Mouse (Mus musculus): ENCODE measurements around the gene Grid1. TPM values are rescaled to one million over a fixed set of nuclear protein-coding genes. Genes with fewer than 3 reads are reported as not detected.

The Grid1 gene
- polyA plus RNA-seq, 1 experiment from 2014 or later: 0.07 TPM

GRCm38 (mm10) chr14:34839898-34840297 is 20.0 kb downstream of the Grid1 start:
- no peaks in the 10 kb centered on the region for H3K9me3 ChIP-seq (replicated peaks)
- no peak overlapping the region for H3K4me3 ChIP-seq (replicated peaks)
- no peak overlapping the region for H3K9ac ChIP-seq
- DNase-seq (no peak), ATAC-seq (ENCODE audit: low read depth) (no peak)
- H3K27me3 ChIP-seq: no peaks in the 10 kb centered on the region
- WGBS (ENCODE audit: insufficient replicate concordance): 72% methylated on average over 4 of the region's 4 CpGs
- H3K4me1 ChIP-seq (replicated peaks): no peaks in the 10 kb centered on the region
- H3K27ac ChIP-seq: no peak overlapping the region
- no peaks in the 10 kb centered on the region for H3K36me3 ChIP-seq
- H3K4me2 ChIP-seq: no peak overlapping the region

GRCm38 (mm10) chr14:34843579-34843978 is 23.7 kb downstream of the Grid1 start:
- Histone ChIP-seq H3K4me2 (no peak overlapping the region), H3K36me3 (no peaks in the 10 kb centered on the region), H3K27ac (no peak overlapping the region), H3K4me1 (replicated peaks) (no peaks in the 10 kb centered on the region), H3K4me3 (replicated peaks) (no peak overlapping the region), H3K9ac (no peak overlapping the region), H3K9me3 (replicated peaks) (no peaks in the 10 kb centered on the region), H3K27me3 (no peaks in the 10 kb centered on the region)
- ATAC-seq (ENCODE audit: low read depth) (no peak), DNase-seq (no peak)
- 50% methylated on average over 5 of the region's 5 CpGs for WGBS (ENCODE audit: insufficient replicate concordance)

- no peak overlapping the region for H3K27ac ChIP-seq
- no peaks in the 10 kb centered on the region for H3K4me1 ChIP-seq (replicated peaks)
- H3K4me2 ChIP-seq: no peak overlapping the region
- DNase-seq (no peak), ATAC-seq (ENCODE audit: low read depth) (no peak)
- H3K36me3 ChIP-seq: no peaks in the 10 kb centered on the region
- no peaks in the 10 kb centered on the region for H3K27me3 ChIP-seq
- no peak overlapping the region for H3K4me3 ChIP-seq (replicated peaks)
- 72% methylated on average over 3 of the region's 3 CpGs for WGBS (ENCODE audit: insufficient replicate concordance)
- no peaks in the 10 kb centered on the region for H3K9me3 ChIP-seq (replicated peaks)
- no peak overlapping the region for H3K9ac ChIP-seq
These were observed 24.3 kb downstream of the Grid1 start for GRCm38 (mm10) chr14:34844166-34844565.

DNA sequence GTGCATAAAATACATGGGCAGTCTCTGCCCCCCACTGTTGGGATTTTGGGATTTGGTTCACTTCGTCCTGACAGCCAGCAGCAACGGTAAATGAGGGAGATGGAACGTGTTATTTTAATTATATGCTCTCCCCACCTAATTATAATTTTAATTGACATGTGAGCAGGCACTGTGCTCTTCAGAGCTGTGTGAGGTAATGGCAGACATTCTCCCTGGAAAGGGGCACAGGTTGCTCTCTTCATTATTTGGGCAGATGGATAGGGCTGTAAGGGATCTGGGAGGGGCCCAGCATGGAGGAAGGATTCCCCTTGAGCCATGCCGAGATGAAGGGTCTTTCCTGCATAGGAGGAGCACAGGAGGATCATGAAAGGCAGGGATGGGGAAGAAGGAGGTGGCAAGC is 26.9 kb downstream of the Grid1 start:
- WGBS (ENCODE audit: insufficient replicate concordance): 47% methylated on average over 4 of the region's 4 CpGs
- Histone ChIP-seq H3K36me3 (no peaks in the 10 kb centered on the region), H3K9ac (no peak overlapping the region), H3K4me3 (replicated peaks) (no peak overlapping the region), H3K9me3 (replicated peaks) (no peaks in the 10 kb centered on the region), H3K27me3 (no peaks in the 10 kb centered on the region), H3K4me1 (replicated peaks) (no peaks in the 10 kb centered on the region), H3K4me2 (no peak overlapping the region), H3K27ac (no peak overlapping the region)
- DNase-seq (no peak), ATAC-seq (ENCODE audit: low read depth) (no peak)

DNA sequence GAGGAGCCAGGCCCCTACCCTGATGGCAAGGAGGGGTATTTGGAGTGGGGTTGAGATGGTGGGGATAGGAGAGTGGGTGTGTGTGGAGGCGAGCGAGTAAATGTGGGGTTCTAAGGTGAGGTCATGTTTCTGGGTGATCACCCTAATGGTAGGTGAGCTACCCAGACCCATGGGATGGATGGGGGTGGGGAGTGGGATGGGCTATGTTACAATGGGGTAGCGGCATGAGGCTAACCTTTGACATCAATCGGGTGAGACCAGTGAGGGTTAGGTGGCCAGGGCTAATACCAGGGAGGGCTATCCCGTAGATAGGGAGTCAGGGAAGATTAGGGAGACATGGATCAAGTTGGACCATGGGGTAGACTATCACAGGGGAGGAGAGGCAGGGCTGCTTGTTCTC is 27.7 kb downstream of the Grid1 start:
- H3K27ac ChIP-seq: no peak overlapping the region
- H3K36me3 ChIP-seq: no peaks in the 10 kb centered on the region
- WGBS (ENCODE audit: insufficient replicate concordance): 75% methylated on average over 5 of the region's 5 CpGs
- H3K9me3 ChIP-seq (replicated peaks): no peaks in the 10 kb centered on the region
- no peak for DNase-seq
- H3K4me2 ChIP-seq: no peak overlapping the region
- H3K9ac ChIP-seq: no peak overlapping the region
- no peaks in the 10 kb centered on the region for H3K27me3 ChIP-seq
- no peak for ATAC-seq (ENCODE audit: low read depth)
- H3K4me3 ChIP-seq (replicated peaks): no peak overlapping the region
- no peaks in the 10 kb centered on the region for H3K4me1 ChIP-seq (replicated peaks)

DNA sequence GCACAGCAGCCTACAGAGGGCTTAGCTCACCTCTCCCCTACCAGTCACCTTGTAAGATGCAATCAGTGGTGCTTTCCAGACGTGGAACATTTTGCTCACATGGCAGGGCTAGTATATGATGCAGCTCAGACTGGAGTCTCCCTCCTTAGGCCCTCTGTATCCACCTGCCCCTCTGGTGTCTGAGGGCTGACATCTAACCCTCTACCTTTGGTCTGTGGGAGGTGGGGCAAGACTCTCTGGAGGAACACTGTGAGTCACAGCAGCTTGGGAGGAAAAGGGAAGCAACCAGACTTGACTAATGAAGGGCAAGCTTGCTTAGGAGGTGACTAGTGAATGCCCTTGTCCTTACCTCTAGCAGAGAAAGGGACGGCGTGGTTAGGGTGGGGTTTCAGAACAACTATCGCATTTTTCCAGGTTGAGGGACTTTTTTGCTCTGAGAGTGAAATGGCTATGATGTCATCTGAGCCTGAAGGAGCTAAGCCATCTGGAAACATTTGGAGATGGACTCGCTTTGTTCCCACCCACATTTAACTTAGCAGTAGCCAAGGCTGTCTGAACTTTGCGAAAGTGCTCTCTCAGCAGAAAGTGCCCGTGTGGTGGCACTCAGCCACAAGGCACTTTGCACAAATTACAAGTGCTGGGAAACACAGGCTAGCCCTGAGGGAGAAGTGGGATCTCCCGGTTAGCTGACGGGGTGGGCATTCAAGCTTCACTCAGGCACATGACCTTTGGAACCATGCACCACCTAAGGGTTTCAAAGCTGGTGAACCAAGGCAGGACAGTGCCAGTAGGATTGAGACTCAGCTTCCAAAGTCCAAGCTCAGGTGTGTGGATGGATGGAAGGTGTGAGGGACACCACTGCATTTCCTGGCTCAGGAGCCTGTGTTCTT is 41.2 kb downstream of the Grid1 start:
- DNase-seq: no peak
- WGBS (ENCODE audit: insufficient replicate concordance): 65% methylated on average over 9 of the region's 9 CpGs
- H3K4me3 ChIP-seq (replicated peaks): no peak overlapping the region
- H3K4me1 ChIP-seq (replicated peaks): no peaks in the 10 kb centered on the region
- no peak overlapping the region for H3K9ac ChIP-seq
- no peak overlapping the region for H3K4me2 ChIP-seq
- no peaks in the 10 kb centered on the region for H3K27me3 ChIP-seq
- H3K36me3 ChIP-seq: no peaks in the 10 kb centered on the region
- H3K9me3 ChIP-seq (replicated peaks): no peaks in the 10 kb centered on the region
- no peak overlapping the region for H3K27ac ChIP-seq
- ATAC-seq (ENCODE audit: low read depth): no peak

DNA sequence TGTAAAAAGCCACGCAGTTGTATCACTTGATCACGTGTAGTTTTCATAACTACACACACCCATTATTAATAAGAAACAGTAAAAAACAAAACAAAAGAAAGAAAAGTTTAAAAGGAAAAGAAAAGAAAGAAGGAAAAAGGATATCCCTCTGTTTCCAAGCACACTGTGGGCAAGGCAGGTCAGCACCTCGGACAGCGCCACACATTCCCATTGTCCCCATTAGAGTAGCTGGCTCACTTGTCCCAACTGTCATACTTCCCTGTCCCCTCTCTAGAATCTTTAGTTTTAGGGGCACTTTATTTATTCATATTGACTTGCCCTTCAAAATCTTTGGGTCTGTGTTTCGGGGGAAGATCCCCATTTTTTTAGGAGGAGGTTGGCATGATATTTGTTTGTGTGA is 47.4 kb downstream of the Grid1 start:
- WGBS (ENCODE audit: insufficient replicate concordance): 12% methylated on average over 5 of the region's 5 CpGs
- DNase-seq: no peak

GRCm38 (mm10) chr14:34868513-34869260 is 48.8 kb downstream of the Grid1 start:
- Histone ChIP-seq H3K9ac (no peak overlapping the region), H3K36me3 (no peaks in the 10 kb centered on the region), H3K4me3 (replicated peaks) (no peak overlapping the region), H3K4me1 (replicated peaks) (no peaks in the 10 kb centered on the region), H3K27me3 (no peaks in the 10 kb centered on the region), H3K4me2 (no peak overlapping the region), H3K27ac (no peak overlapping the region), H3K9me3 (replicated peaks) (no peaks in the 10 kb centered on the region)
- no peak for ATAC-seq (ENCODE audit: low read depth)
- no peak for DNase-seq
- WGBS (ENCODE audit: insufficient replicate concordance): 55% methylated on average over 6 of the region's 6 CpGs

More for the DNA sequence above, 47.4 kb downstream of the Grid1 start:
- no peaks in the 10 kb centered on the region for H3K27me3 ChIP-seq
- no peaks in the 10 kb centered on the region for H3K9me3 ChIP-seq (replicated peaks)
- H3K4me2 ChIP-seq: no peak overlapping the region
- no peaks in the 10 kb centered on the region for H3K4me1 ChIP-seq (replicated peaks)
- ATAC-seq (ENCODE audit: low read depth): no peak
- no peak overlapping the region for H3K4me3 ChIP-seq (replicated peaks)
- no peak overlapping the region for H3K9ac ChIP-seq
- no peak overlapping the region for H3K27ac ChIP-seq
- H3K36me3 ChIP-seq: no peaks in the 10 kb centered on the region

DNA sequence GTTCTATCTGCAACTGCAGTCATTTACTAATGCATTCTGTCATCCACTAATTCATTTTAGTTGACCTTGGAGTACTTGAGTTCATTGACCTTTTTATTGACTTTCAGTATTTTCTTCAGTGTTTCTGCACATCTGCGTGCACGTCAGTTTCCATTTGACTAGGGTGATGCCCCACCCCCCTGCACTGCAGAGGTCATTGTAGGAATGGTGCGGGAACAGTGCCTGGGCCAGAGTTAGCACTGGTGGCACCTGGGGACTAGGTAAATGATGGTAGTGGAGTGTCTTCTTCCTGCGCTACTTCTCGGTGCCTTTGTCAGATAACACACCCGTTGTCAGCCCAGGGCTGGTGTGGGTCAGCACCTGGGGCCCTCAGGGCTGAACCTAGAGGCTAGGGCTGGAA is 60.1 kb downstream of the Grid1 start:
- H3K9ac ChIP-seq: no peak overlapping the region
- DNase-seq (no peak), ATAC-seq (ENCODE audit: low read depth) (no peak)
- no peaks in the 10 kb centered on the region for H3K36me3 ChIP-seq
- no peak overlapping the region for H3K4me3 ChIP-seq (replicated peaks)
- H3K4me2 ChIP-seq: no peak overlapping the region
- no peaks in the 10 kb centered on the region for H3K9me3 ChIP-seq (replicated peaks)
- no peaks in the 10 kb centered on the region for H3K4me1 ChIP-seq (replicated peaks)
- H3K27ac ChIP-seq: no peak overlapping the region
- H3K27me3 ChIP-seq: 0 out of 2 replicates have a peak, but pooled peaks cover 2% of the 10 kb centered on the region
- WGBS (ENCODE audit: insufficient replicate concordance): 36% methylated on average over 6 of the region's 6 CpGs

GRCm38 (mm10) chr14:34880431-34881421 is 60.8 kb downstream of the Grid1 start:
- no peak for ATAC-seq (ENCODE audit: low read depth)
- no peak overlapping the region for H3K4me3 ChIP-seq (replicated peaks)
- 28% methylated on average over 8 of the region's 8 CpGs for WGBS (ENCODE audit: insufficient replicate concordance)

DNA sequence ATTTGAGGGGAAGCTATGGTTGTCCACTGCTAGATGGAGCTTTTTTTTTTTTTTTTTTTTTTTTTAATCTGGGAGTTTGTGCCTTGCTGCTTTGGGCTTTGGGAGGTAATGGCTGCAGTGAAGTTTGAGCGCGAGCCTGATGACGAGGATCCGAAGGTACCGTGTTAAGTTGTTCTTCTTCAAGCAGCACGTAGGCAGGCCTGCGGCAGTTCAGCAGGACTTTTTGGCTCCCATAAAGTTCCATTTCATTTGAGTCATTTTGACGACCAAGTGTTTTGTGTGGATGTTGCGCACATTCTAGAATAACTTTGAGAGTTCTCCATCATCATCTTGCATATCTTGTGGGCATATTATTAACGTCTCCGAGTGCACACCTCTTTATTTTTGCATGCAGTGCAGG is 64.3 kb downstream of the Grid1 start:
- Histone ChIP-seq H3K4me2 (no peak overlapping the region), H3K9ac (no peak overlapping the region), H3K9me3 (replicated peaks) (no peaks in the 10 kb centered on the region), H3K36me3 (no peaks in the 10 kb centered on the region), H3K4me3 (replicated peaks) (no peak overlapping the region), H3K27me3 (0 out of 2 replicates have a peak, but pooled peaks cover 2% of the 10 kb centered on the region), H3K27ac (no peak overlapping the region), H3K4me1 (replicated peaks) (no peaks in the 10 kb centered on the region)
- ATAC-seq (ENCODE audit: low read depth) (no peak), DNase-seq (no peak)
- WGBS (ENCODE audit: insufficient replicate concordance): 74% methylated on average over 11 of the region's 11 CpGs

More at GRCm38 (mm10) chr14:34880431-34881421, 60.8 kb downstream of the Grid1 start:
- Histone ChIP-seq H3K27me3 (0 out of 2 replicates have a peak, but pooled peaks cover 2% of the 10 kb centered on the region), H3K4me1 (replicated peaks) (no peaks in the 10 kb centered on the region), H3K9me3 (replicated peaks) (no peaks in the 10 kb centered on the region), H3K36me3 (no peaks in the 10 kb centered on the region), H3K9ac (no peak overlapping the region), H3K4me2 (no peak overlapping the region), H3K27ac (no peak overlapping the region)
- no peak for DNase-seq
